Mouse (Mus musculus) monocyte, adult 2 months (primary cell): ENCODE measurements around the gene Nfkbid.
"Not testable (repeated sequence)": the region's sequence is repeated elsewhere in the genome, so short reads cannot be mapped to it uniquely, and the experiment has no call there.

ENCODE experiments used
- DNase-seq, 2 experiments: peaks; one replicate each; pipeline ENCODE4 v3.0.0; 2022; ENCODE audit warnings: low spot score in 2 of 2, low read depth in 1 of 2

The Nfkbid gene

GRCm38 (mm10) chr7:30459484-30459883 lies 38.0 kb downstream of the Nfkbid start:
- no peak for DNase-seq

GRCm38 (mm10) chr7:30463568-30463967 lies 42.0 kb downstream of the Nfkbid start:
- DNase-seq, result no peak

- no peak for DNase-seq
Measured at GRCm38 (mm10) chr7:30463996-30464395, 42.5 kb downstream of the Nfkbid start.

DNA sequence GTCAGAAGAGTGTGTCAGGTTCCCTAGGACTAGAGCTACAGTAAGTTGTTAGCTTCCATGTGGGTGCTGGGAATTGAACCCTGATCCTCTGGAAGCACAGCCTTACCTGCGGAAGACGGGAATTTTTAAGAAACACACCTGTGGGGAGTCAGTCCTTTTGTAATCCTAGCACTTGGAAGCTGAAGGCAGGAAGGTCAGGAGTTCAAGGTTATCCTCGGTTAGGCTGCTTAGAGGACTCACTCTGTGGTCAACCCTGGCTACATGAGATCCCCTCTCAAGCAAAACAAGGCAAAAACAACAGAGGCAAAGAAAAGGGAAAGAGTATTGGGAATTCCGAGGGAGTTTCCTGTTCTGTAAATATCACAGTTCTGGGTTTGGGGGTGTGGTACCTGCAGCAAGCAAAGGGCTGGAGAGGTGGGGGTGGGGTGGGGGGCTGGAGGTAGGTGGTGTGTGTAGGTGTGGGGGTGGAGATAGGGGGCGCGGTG lies 43.3 kb downstream of the Nfkbid start:
- no peak for DNase-seq

DNA sequence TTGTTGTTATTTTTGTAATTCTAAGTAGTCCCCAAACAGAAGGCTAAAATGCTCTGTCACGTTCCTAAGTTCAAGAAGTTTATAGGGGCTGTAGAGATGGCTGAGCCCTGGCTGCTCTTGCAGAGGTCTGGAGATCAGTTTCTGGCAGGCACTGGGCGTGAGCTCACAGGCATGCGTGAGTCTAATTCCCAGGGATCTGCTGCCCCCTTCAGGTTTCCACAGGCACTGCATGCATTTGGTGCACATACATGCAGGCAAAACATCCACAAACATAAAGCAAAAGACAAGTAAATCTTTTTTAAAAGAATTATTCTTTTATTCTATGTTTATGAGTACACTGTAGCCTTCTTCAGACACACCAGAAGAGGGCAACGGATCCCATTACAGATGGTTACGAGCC lies 50.9 kb downstream of the Nfkbid start:
- DNase-seq, result peak in 1 of 2 experiments; percentile 34

- DNase-seq, result no peak
Measured at GRCm38 (mm10) chr7:30474999-30475398, 53.5 kb downstream of the Nfkbid start.

- not testable (repeated sequence) for DNase-seq
Measured at GRCm38 (mm10) chr7:30476136-30476535, 54.6 kb downstream of the Nfkbid start.

DNA sequence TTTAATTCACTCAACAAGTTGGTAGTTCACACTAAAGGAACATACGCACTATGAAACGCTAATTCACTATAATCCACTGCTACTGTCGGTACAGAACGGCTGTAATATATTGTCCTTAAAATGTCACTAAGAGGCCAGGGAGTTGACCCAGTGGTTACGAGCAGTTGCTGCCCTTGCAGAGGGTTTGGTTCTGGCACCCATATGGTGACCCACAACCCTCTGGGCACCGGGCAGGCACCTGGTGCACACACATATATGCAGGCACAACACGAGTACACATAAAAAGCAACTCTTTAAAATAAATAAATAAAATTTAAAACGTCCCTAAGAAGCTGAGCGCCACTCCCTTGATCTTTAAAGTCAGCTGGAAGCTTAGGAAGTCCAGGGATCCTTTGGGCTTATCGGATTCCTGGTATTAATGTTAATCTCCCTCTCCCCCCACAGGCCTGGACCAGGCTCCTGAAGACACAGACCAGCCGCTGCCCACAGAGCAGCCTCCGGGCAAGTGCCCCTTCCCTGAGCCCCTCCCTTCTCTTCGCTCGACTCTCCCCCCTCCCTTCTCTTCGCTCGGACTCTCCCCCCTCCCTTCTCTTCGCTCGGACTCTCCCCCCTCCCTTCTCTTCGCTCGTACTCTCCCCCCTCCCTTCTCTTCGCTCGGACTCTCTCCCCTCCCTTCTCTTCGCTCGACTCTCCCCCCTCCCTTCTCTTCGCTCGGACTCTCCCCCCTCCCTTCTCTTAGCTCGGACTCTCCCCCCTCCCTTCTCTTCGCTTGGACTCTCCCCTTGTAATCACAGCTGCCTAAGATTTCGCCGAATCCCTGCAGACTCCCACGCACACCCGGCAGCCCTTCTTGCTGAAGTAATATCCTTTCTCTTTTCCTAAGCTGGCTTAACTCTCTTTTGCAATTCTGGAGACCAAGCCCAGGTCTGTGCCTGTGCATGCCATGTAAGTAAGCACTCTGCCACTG lies 56.2 kb downstream of the Nfkbid start:
- no peak for DNase-seq
